Mouse (Mus musculus) ES-E14 (cell line): Measurements from ENCODE around the gene Slc25a18. TPM values are rescaled to one million over a fixed set of nuclear protein-coding genes. Genes with fewer than 3 reads are reported as not detected.

Source experiments
- DNase-seq: peaks from one replicate; pipeline ENCODE4 v3.0.0-alpha.2; 2013; ENCODE audit warnings: low read depth, low spot score
- H3K27ac ChIP-seq: 2 replicates; pipeline ENCODE4 v1.5.1; 2012; ENCODE audit warnings: low read depth, mild to moderate bottlenecking, low read length, moderate library complexity, mixed read lengths; ENCODE audit not compliant: poor library complexity, insufficient read depth, severe bottlenecking
- H3K36me3 ChIP-seq: 2 replicates; pipeline ENCODE4 v1.6.1; 2012; ENCODE audit warnings: mild to moderate bottlenecking, low read length, moderate library complexity, mixed read lengths; ENCODE audit not compliant: control insufficient read depth, poor library complexity, insufficient read depth, severe bottlenecking
- H3K4me1 ChIP-seq, 2 experiments: fragments of 150-350 bp in 1 of 2; sonication (generic) in 1 of 2; 2 replicates each; pipeline ENCODE4 v1.6.1; 2012; ENCODE audit warnings: low read length in 2 of 2, mild to moderate bottlenecking in 1 of 2, mixed read lengths in 1 of 2; ENCODE audit not compliant: control insufficient read depth in 2 of 2, insufficient read depth in 2 of 2, poor library complexity in 1 of 2
- H3K4me3 ChIP-seq, 2 experiments: fragments of 150-350 bp in 1 of 2; sonication (generic) in 1 of 2; 2 replicates each; pipeline ENCODE4 v1.5.1; 2012; ENCODE audit warnings: low read length in 2 of 2, low read depth in 1 of 2, mild to moderate bottlenecking in 1 of 2, mixed read lengths in 1 of 2; ENCODE audit not compliant: insufficient read depth in 1 of 2, poor library complexity in 1 of 2, severe bottlenecking in 1 of 2
- H3K9ac ChIP-seq: 2 replicates; pipeline ENCODE4 v1.6.1; 2012; ENCODE audit warnings: low read depth, mild to moderate bottlenecking, low read length, mixed read lengths; ENCODE audit not compliant: poor library complexity, insufficient read depth, severe bottlenecking
- H3K9me3 ChIP-seq: fragments of 150-350 bp; sonication (generic); 2 replicates; pipeline ENCODE4 v1.6.1; 2012; ENCODE audit warnings: low read depth, mild to moderate bottlenecking, low read length; ENCODE audit not compliant: control insufficient read depth, insufficient read depth
- CHD2 ChIP-seq: IDR thresholded peaks from 2 replicates; pipeline ENCODE4 v1.6.1; 2014; ENCODE audit warnings: mild to moderate bottlenecking, low read depth, low read length, inconsistent platforms
- HCFC1 ChIP-seq: IDR thresholded peaks from 2 replicates; pipeline ENCODE4 v1.6.1; 2012; ENCODE audit warnings: low read length, inconsistent platforms, borderline replicate concordance; ENCODE audit not compliant: insufficient read depth
- MAFK ChIP-seq: IDR thresholded peaks from 2 replicates; pipeline ENCODE4 v1.6.1; 2014; ENCODE audit warnings: mild to moderate bottlenecking, low read depth, low read length, inconsistent platforms; ENCODE audit not compliant: insufficient read depth
- ZC3H11A ChIP-seq: IDR thresholded peaks from 2 replicates; pipeline ENCODE4 v1.6.1; 2012; ENCODE audit warnings: low read depth, mild to moderate bottlenecking, inconsistent platforms, low read length, borderline replicate concordance
- ZNF384 ChIP-seq: IDR thresholded peaks from 2 replicates; pipeline ENCODE4 v1.6.1; 2012; ENCODE audit warnings: low read depth, low read length, inconsistent platforms
- in situ Hi-C, 2 experiments: fragments of 600-800 bp; cut with MboI; formaldehyde crosslinking; loops; one replicate each; pipeline ENCODE4 v1.15.1; 2025; ENCODE audit warnings: low sequenced_read_pairs in 2 of 2, inconsistent platforms in 1 of 2; ENCODE audit not compliant: unreplicated experiment in 2 of 2
- total RNA-seq: library from RNA; depleted of rRNA; stranded (reverse); fragments of 300-350 nt; gene quantifications from 2 replicates; pipeline ENCODE4 v1.2.3, GENCODE M21; 2012

The Slc25a18 gene
- total RNA-seq, 1 experiment: 0.89 TPM

DNA sequence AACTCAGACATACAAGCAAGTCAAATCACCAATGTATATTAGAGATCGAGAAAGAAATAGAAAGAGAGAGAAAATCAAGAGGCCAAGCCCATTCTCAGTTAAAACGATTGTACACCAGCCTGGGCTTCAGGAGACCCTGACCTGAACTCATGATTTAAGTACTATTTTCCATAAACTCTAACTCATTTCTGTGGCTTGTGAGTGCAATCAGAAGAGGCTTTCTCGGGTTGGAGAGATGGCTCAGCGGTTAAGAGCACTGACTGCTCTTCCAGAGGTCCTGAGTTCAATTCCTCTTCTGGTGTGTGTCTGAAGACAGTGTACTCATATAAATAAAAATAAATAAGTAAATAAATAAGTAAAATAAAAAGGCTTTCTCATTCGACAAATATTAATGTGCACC, 48.3 kb downstream of the Slc25a18 start:
- TF ChIP-seq MAFK (no peak), ZNF384 (no peak), CHD2 (no peak), ZC3H11A (no peak), HCFC1 (no peak)
- Histone ChIP-seq H3K4me3 (peak overlapping the region; percentile 89 to 92), H3K4me1 (0 out of 4 replicates have a peak, but pooled peaks cover 2 to 4% of the 10 kb centered on the region in 2 experiments), H3K9me3 (no peaks in the 10 kb centered on the region), H3K36me3 (peaks cover 13% of the 10 kb centered on the region), H3K9ac (peak overlapping the region; percentile 56; the same call in 1 of the 2 replicates), H3K27ac (no peak overlapping the region)
- in situ Hi-C loops: no loop called here
- DNase-seq: no peak

DNA sequence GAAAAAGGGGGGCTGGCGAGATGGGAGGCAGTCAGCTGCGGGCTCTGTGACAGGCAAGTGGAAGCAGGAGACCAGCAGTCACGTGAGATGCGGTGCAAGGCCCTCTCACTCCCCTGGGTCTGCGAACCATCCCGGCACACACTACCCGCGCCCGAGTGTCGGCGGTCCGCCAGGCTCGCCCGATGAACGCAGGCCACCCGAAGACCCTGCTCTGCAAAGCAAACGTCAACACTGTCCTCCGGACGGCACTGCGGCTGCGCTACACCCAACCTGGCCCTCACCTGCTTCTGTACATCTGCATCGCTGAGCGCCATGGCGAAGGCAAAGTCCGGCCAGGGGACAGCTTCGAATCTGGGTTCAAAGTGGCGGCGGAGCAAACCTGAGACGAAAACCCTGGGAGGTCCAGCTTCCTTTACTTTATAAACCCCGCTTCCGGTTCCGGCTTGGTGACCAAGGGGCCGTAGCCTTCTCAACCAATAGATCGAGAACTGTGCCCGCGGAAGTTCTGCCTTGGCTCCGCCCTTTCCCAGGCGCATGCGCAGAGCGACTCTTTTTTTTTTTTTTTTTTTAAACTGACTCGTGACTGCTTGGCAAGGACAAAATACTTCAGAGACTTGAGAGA, 49.0 kb downstream of the Slc25a18 start, which contains the start of gene Atp6v1e1:
Gene Atp6v1e1, minus strand, starts transcription at position 487 of the 622 bp plus-strand sequence.
- peak; percentile 97 for DNase-seq
- in situ Hi-C loops: no loop called here

DNA sequence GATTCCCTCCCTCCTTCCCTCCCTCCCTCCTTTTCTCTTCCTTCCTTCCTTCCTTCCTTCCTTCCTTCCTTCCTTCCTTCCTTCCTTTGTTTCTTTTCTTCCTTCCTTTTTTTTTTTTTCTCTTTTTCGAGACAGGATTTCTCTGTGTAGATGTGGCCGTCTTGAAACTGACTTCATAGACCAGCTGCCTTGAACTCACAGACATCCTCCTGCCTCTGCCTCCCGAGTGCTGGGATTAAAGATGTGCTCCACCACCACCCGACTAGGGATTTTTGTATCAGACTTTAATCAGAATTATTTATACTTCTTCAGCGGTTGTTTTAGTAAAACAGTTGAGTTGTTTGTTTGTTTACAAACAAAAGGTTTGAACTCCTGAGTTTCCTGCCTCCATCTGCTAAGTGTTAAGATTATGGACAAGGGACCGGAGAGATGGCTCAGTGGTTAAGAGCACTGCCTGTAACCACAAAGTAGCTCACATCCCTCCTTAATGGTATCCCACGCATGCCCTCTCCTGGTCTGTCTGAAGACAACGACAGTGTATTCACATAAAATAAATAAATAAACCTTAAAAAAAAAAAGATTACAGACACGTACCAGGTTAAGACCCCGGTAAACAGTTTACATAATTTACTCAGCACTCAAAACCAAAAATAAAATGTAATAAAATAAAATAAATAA, 49.7 kb downstream of the Slc25a18 start:
- in situ Hi-C loops: no loop called here
- DNase-seq: no peak
- TF ChIP-seq ZC3H11A: no peak
- peak; percentile 49 for TF ChIP-seq ZNF384
- Histone ChIP-seq H3K36me3 (peaks cover 7% of the 10 kb centered on the region; the same call in 1 of the 2 replicates), H3K9me3 (no peaks in the 10 kb centered on the region), H3K4me3 (peak overlapping the region; percentile 31 to 45; a peak in 3 of 4 replicates), H3K27ac (0 out of 2 replicates have a peak overlapping the region, but pooled peaks have one; percentile 66), H3K4me1 (0 out of 4 replicates have a peak, but pooled peaks cover 2 to 4% of the 10 kb centered on the region in 2 experiments), H3K9ac (no peak overlapping the region; the same call in 1 of the 2 replicates)

More for the DNA sequence above, 49.0 kb downstream of the Slc25a18 start, which contains the start of gene Atp6v1e1:
- Histone ChIP-seq H3K36me3 (peaks cover 10% of the 10 kb centered on the region), H3K9me3 (no peaks in the 10 kb centered on the region), H3K4me3 (peak within 1 kb of the TSS; percentile 89 to 92), H3K9ac (peak within 1 kb of the TSS; percentile 92), H3K4me1 (0 out of 4 replicates have a peak, but pooled peaks cover 2 to 4% of the 10 kb centered on the region in 2 experiments), H3K27ac (peak within 1 kb of the TSS; percentile 85)
- TF ChIP-seq HCFC1 (peak; percentile 71; the same call in 1 of the 2 replicates), MAFK (no peak), CHD2 (no peak), ZC3H11A (0 out of 2 replicates have a peak, but pooled peaks have one; percentile 8), ZNF384 (peak; percentile 100)

DNA sequence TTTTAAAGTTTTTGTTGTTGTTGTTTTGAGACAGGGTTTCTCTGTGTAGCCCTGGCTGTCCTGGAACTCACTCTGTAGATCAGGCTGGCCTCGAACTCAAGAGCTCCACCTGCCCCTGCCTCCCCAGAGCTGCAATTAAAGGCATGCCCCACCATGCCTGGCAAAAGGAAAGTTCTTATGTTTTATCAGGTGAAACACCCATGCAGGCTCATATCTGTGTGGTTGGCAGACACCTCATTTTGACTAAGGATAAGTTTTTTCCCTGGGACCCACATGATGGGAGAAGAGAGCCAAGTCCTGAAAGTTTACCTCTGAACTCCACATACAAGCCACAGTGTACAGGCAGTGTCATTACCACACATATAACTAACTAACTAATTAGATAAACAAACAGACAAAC, 56.7 kb downstream of the Slc25a18 start:
- no peak for TF ChIP-seq ZC3H11A
- TF ChIP-seq MAFK: no peak
- TF ChIP-seq CHD2: no peak
- no peak for TF ChIP-seq HCFC1
- TF ChIP-seq ZNF384: no peak
- H3K36me3 ChIP-seq: no peaks in the 10 kb centered on the region
- H3K4me3 ChIP-seq: no peak overlapping the region
- H3K27ac ChIP-seq: no peak overlapping the region
- H3K9me3 ChIP-seq: no peaks in the 10 kb centered on the region
- no peak for DNase-seq
- in situ Hi-C loops: no loop called here
- no peaks in the 10 kb centered on the region for H3K4me1 ChIP-seq
- no peak overlapping the region for H3K9ac ChIP-seq
